Mouse (Mus musculus): ENCODE data around the gene Lrrc1. TPM values are rescaled to one million over a fixed set of nuclear protein-coding genes. Genes with fewer than 3 reads are reported as not detected.

The Lrrc1 gene
- polyA plus RNA-seq, 1 experiment from 2014 or later, result 15.5 TPM

DNA sequence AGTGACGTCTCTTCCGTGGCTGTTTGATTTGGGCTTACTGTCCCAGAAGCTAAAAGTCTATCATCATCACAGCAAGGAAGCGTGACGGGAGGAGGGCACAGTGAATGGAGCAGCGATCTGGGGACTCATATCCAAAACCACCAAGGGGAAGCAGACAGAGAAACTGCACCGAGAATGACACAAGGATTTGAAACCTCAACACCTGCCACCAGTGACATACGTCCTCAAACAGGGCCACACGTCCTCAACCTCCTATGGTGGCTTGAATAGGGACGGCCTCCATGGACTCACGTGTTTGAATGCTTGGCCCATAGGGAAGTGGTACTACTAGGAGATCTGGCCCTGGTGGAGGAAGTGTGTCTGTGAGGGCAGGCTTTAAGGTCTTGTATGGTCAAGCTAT is 153.4 kb downstream of the Lrrc1 start:
- Histone ChIP-seq H3K4me1 (ENCODE audit: insufficient read depth, low read depth, low read length) (no peaks in the 10 kb centered on the region), H3K36me3 (ENCODE audit: insufficient read depth, low read length) (no peaks in the 10 kb centered on the region), H3K27me3 (replicated peaks; ENCODE audit: insufficient read depth, low read length) (no peaks in the 10 kb centered on the region), H3K4me2 (replicated peaks; ENCODE audit: low read depth, low read length) (no peak overlapping the region), H3K27ac (ENCODE audit: low read length) (no peak overlapping the region), H3K9me3 (ENCODE audit: low read length) (no peaks in the 10 kb centered on the region), H3K4me3 (ENCODE audit: low read depth, low read length) (no peak overlapping the region), H3K9ac (replicated peaks; ENCODE audit: low read depth) (no peak overlapping the region)
- WGBS, result 86% methylated on average over 10 of the region's 10 CpGs
- no peak for TF ChIP-seq EP300 (IDR thresholded peaks at IDR 0.05)
- TF ChIP-seq CTCF (IDR thresholded peaks at IDR 0.05), result no peak
- DNase-seq (ENCODE audit: low spot score) (no peak), ATAC-seq (no peak)

DNA sequence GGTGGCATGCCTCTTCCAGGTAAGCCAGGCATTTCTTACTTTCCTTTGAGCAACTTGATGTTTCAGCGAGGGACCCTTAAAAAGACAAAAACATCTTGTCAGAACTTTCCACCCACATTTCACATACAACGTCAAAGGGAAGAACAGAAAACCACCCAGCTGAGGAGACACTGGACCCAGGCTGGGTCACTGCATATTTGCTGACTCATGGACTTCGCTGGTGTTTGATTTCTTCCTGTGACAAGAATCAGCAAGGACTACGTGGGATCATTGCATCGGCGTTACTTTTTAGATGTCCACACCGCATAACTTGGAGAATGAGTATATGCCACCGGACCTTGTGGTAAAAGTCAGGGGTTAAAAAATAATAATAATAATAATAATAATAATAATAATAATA is 155.7 kb downstream of the Lrrc1 start:
- no peak for DNase-seq (ENCODE audit: low spot score)
- ATAC-seq, result peak; percentile 43; the same call in 1 of the 2 replicates
- no peak overlapping the region for H3K4me3 ChIP-seq (ENCODE audit: low read depth, low read length)
- H3K27me3 ChIP-seq (replicated peaks; ENCODE audit: insufficient read depth, low read length), result no peaks in the 10 kb centered on the region
- H3K4me1 ChIP-seq (ENCODE audit: insufficient read depth, low read depth, low read length), result no peaks in the 10 kb centered on the region
- H3K9me3 ChIP-seq (ENCODE audit: low read length), result no peaks in the 10 kb centered on the region
- H3K36me3 ChIP-seq (ENCODE audit: insufficient read depth, low read length), result no peaks in the 10 kb centered on the region
- WGBS, result 62% methylated on average over 8 of the region's 8 CpGs
- H3K9ac ChIP-seq (replicated peaks; ENCODE audit: low read depth), result no peak overlapping the region
- H3K4me2 ChIP-seq (replicated peaks; ENCODE audit: low read depth, low read length), result no peak overlapping the region; the same call in 1 of the 2 replicates
- TF ChIP-seq EP300 (IDR thresholded peaks at IDR 0.05), result no peak
- no peak overlapping the region for H3K27ac ChIP-seq (ENCODE audit: low read length)

DNA sequence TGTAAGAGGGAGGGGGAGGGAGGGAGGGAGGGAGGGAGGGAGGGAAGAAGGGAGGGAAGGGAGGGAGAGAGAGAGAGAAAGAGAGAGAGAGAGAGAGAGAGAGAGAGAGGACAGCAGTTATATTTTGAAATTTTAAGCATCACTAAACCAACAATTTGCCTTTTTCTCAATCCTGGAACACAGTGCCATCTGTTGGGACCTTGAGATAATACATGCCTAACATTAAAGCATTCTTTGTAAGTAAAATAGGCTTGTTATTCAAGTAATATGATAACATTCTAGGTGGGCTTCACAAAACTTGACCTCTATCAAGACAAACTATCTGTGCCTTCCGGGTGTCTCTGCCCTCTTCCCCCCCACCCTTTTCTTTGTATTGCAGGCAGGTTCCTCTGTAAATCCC is 157.9 kb downstream of the Lrrc1 start:
- H3K36me3 ChIP-seq (ENCODE audit: insufficient read depth, low read length), result no peaks in the 10 kb centered on the region
- no peak for ATAC-seq
- no peak overlapping the region for H3K4me2 ChIP-seq (replicated peaks; ENCODE audit: low read depth, low read length)
- 13% methylated on average over 1 of the region's 1 CpGs for WGBS
- H3K9me3 ChIP-seq (ENCODE audit: low read length), result no peaks in the 10 kb centered on the region
- H3K9ac ChIP-seq (replicated peaks; ENCODE audit: low read depth), result no peak overlapping the region
- H3K27ac ChIP-seq (ENCODE audit: low read length), result no peak overlapping the region
- no peak overlapping the region for H3K4me3 ChIP-seq (ENCODE audit: low read depth, low read length)
- peak; percentile 41 for DNase-seq (ENCODE audit: low spot score)
- TF ChIP-seq EP300 (IDR thresholded peaks at IDR 0.05), result no peak
- peak; percentile 57 for TF ChIP-seq CTCF (IDR thresholded peaks at IDR 0.05)
- no peaks in the 10 kb centered on the region; the same call in 1 of the 2 replicates for H3K4me1 ChIP-seq (ENCODE audit: insufficient read depth, low read depth, low read length)
- H3K27me3 ChIP-seq (replicated peaks; ENCODE audit: insufficient read depth, low read length), result no peaks in the 10 kb centered on the region

DNA sequence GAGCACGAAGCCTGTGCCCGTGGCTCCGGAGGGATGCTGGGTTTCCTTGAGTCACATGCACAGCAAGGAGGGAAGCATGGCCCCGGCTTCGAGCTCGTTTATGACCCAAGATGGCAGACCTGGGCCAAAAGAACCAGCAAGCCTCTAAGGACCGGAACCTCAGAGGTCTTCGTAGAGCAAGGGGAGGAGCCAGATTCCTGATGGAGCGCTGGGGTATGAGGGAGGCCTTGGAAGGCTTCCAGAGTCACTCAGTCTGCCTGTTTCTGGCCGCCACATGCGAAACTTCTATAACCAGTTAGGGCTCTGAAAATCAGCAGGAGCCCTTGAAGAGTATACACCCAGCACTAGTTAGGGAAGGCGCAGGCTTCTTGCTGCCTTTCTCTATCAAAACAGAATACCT is 159.1 kb downstream of the Lrrc1 start:
- Histone ChIP-seq H3K27ac (ENCODE audit: low read length) (no peak overlapping the region), H3K4me3 (ENCODE audit: low read depth, low read length) (no peak overlapping the region)

DNA sequence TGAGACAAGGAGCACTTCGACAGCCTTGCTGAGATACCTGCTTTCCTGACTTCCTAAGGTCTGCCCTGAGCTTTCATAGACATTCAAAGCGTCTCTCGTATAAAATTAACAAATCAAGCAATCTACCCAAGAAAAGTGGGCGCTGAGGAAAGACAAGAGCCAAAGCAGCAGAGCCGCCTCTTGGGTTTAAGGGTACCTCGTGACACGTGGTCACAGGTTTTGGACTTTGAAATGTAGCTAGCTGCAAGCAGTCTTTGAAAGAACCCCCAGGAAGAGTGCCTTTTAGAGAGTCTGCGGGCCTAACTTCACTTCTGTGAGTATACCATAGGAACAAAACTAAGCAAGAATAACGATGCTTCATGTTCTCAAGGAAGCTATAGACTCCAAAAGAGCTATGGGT is 160.0 kb downstream of the Lrrc1 start:
- no peak for ATAC-seq
- no peak overlapping the region for H3K4me2 ChIP-seq (replicated peaks; ENCODE audit: low read depth, low read length)

More for the DNA sequence above, 159.1 kb downstream of the Lrrc1 start:
- H3K9ac ChIP-seq (replicated peaks; ENCODE audit: low read depth), result no peak overlapping the region
- TF ChIP-seq CTCF (IDR thresholded peaks at IDR 0.05) (no peak), EP300 (IDR thresholded peaks at IDR 0.05) (no peak)
- no peaks in the 10 kb centered on the region for H3K36me3 ChIP-seq (ENCODE audit: insufficient read depth, low read length)
- H3K27me3 ChIP-seq (replicated peaks; ENCODE audit: insufficient read depth, low read length), result no peaks in the 10 kb centered on the region
- no peak overlapping the region for H3K4me2 ChIP-seq (replicated peaks; ENCODE audit: low read depth, low read length)
- WGBS, result 71% methylated on average over 12 of the region's 12 CpGs
- no peaks in the 10 kb centered on the region; the same call in 1 of the 2 replicates for H3K4me1 ChIP-seq (ENCODE audit: insufficient read depth, low read depth, low read length)
- ATAC-seq, result no peak
- H3K9me3 ChIP-seq (ENCODE audit: low read length), result no peaks in the 10 kb centered on the region
- DNase-seq (ENCODE audit: low spot score), result no peak

GRCm38 (mm10) chr9:77383951-77384350 is 160.7 kb downstream of the Lrrc1 start:
- Histone ChIP-seq H3K4me1 (ENCODE audit: insufficient read depth, low read depth, low read length) (no peaks in the 10 kb centered on the region; the same call in 1 of the 2 replicates), H3K9me3 (ENCODE audit: low read length) (no peaks in the 10 kb centered on the region), H3K4me2 (replicated peaks; ENCODE audit: low read depth, low read length) (no peak overlapping the region), H3K27me3 (replicated peaks; ENCODE audit: insufficient read depth, low read length) (no peaks in the 10 kb centered on the region), H3K27ac (ENCODE audit: low read length) (no peak overlapping the region), H3K36me3 (ENCODE audit: insufficient read depth, low read length) (no peaks in the 10 kb centered on the region), H3K4me3 (ENCODE audit: low read depth, low read length) (no peak overlapping the region), H3K9ac (replicated peaks; ENCODE audit: low read depth) (no peak overlapping the region)
- WGBS, result 80% methylated on average over 4 of the region's 4 CpGs
- ATAC-seq (no peak), DNase-seq (ENCODE audit: low spot score) (no peak)
- TF ChIP-seq EP300 (IDR thresholded peaks at IDR 0.05), result no peak

More for the DNA sequence above, 160.0 kb downstream of the Lrrc1 start:
- Histone ChIP-seq H3K27me3 (replicated peaks; ENCODE audit: insufficient read depth, low read length) (no peaks in the 10 kb centered on the region), H3K4me3 (ENCODE audit: low read depth, low read length) (no peak overlapping the region), H3K9ac (replicated peaks; ENCODE audit: low read depth) (no peak overlapping the region), H3K27ac (ENCODE audit: low read length) (no peak overlapping the region), H3K9me3 (ENCODE audit: low read length) (no peaks in the 10 kb centered on the region), H3K36me3 (ENCODE audit: insufficient read depth, low read length) (no peaks in the 10 kb centered on the region), H3K4me1 (ENCODE audit: insufficient read depth, low read depth, low read length) (no peaks in the 10 kb centered on the region; the same call in 1 of the 2 replicates)
- no peak for TF ChIP-seq CTCF (IDR thresholded peaks at IDR 0.05)
- no peak for TF ChIP-seq EP300 (IDR thresholded peaks at IDR 0.05)
- WGBS, result 83% methylated on average over 9 of the region's 9 CpGs
- no peak for DNase-seq (ENCODE audit: low spot score)

GRCm38 (mm10) chr9:77382514-77382913 is 162.2 kb downstream of the Lrrc1 start:
- 41% methylated on average over 3 of the region's 3 CpGs for WGBS
- Histone ChIP-seq H3K9me3 (ENCODE audit: low read length) (no peaks in the 10 kb centered on the region), H3K36me3 (ENCODE audit: insufficient read depth, low read length) (no peaks in the 10 kb centered on the region), H3K27ac (ENCODE audit: low read length) (no peak overlapping the region), H3K27me3 (replicated peaks; ENCODE audit: insufficient read depth, low read length) (no peaks in the 10 kb centered on the region), H3K9ac (replicated peaks; ENCODE audit: low read depth) (no peak overlapping the region), H3K4me2 (replicated peaks; ENCODE audit: low read depth, low read length) (no peak overlapping the region), H3K4me1 (ENCODE audit: insufficient read depth, low read depth, low read length) (no peaks in the 10 kb centered on the region; the same call in 1 of the 2 replicates), H3K4me3 (ENCODE audit: low read depth, low read length) (no peak overlapping the region)
- ATAC-seq, result no peak
- TF ChIP-seq EP300 (IDR thresholded peaks at IDR 0.05) (no peak), CTCF (IDR thresholded peaks at IDR 0.05) (no peak)
- DNase-seq (ENCODE audit: low spot score), result no peak

Measured in lung, postnatal 0 days (tissue).